In the genomic region with DNA sequence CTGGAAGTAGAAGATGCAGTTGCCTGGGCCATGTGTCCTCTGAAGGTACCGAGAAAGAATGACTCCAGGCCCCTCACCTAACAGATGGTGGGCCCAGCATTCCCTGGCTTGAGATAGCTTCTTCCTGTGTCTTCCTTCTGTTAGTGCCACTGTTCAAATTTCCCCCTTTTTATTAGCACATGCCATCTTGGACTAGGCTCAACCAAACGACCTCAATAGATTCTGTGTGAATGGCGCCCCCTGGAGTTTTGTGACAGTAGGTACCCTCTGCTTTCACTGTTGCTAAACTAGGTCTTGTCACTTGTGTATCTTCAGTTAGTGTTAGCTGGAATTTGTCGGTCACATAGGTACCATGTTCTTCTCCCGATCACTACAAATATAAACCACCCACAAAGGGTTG, we compare ENCODE assay signal across 9 mouse cellular contexts. TPM values are rescaled to one million over a fixed set of nuclear protein-coding genes. Genes with fewer than 3 reads are reported as not detected.
DNase-seq lines count a peak whose midpoint lies in the region; ATAC-seq lines count a peak whose summit lies in the region.
"Had no signal": no experiment of that assay in that cellular context is flagged by ENCODE, and none has a peak within 500 bp of the region (broad histone marks: within the 10 kb centered on the region; RNA-seq: fewer than 3 reads in every experiment).

No protein-coding gene starts in this region.

- H3K4me2 ChIP-seq in neural tube, embryonic 15.5 days, result no peak overlapping the region
- H3K4me2 ChIP-seq: heart, embryonic 13.5 days had no signal

- peak; percentile 13 for DNase-seq in cerebellum, adult 11 months
- peak; percentile 27 for DNase-seq in neural tube, embryonic 10.5 days (ENCODE audit: extremely low spot score, low spot score)
- DNase-seq in c-Kit-positive CD71-positive TER-119-positive erythroid progenitor cells, embryonic 14.5 days (ENCODE audit: low spot score), result peak; percentile 40
- peak; percentile 3 to 20 for DNase-seq in frontal cortex, postnatal 25 days (ENCODE audit: low spot score in 2 of 2)
- DNase-seq in limb, embryonic 10.5 days (ENCODE audit: low spot score), result peak; percentile 46
- DNase-seq in right cerebral cortex, postnatal 4 days, result peak; percentile 22

- no peak overlapping the region for H3K4me3 ChIP-seq in neural tube, embryonic 15.5 days (replicated peaks)
- H3K4me3 ChIP-seq in limb, embryonic 10.5 days, result no peak overlapping the region
- H3K4me3 ChIP-seq: heart, embryonic 13.5 days had no signal

- no peak for ATAC-seq in cerebellum, adult (ENCODE audit: insufficient number of reproducible peaks, low FRiP score, low TSS enrichment)
- ATAC-seq in neural tube, embryonic 15.5 days (ENCODE audit: low FRiP score), result no peak

- no peaks in the 10 kb centered on the region for H3K27me3 ChIP-seq in neural tube, embryonic 15.5 days (replicated peaks)
- H3K27me3 ChIP-seq in limb, embryonic 10.5 days (ENCODE audit: low read depth, poor library complexity, severe bottlenecking), result no peaks in the 10 kb centered on the region
- H3K27me3 ChIP-seq: heart, embryonic 13.5 days had no signal

- no peak overlapping the region for H3K9ac ChIP-seq in neural tube, embryonic 15.5 days (replicated peaks)
- H3K9ac ChIP-seq: heart, embryonic 13.5 days had no signal

- H3K36me3 ChIP-seq in neural tube, embryonic 15.5 days, result no peaks in the 10 kb centered on the region
- no peaks in the 10 kb centered on the region for H3K36me3 ChIP-seq in limb, embryonic 10.5 days
- H3K36me3 ChIP-seq: heart, embryonic 13.5 days had no signal

- H3K4me1 ChIP-seq in neural tube, embryonic 15.5 days, result no peaks in the 10 kb centered on the region
- H3K4me1 ChIP-seq in limb, embryonic 10.5 days, result no peaks in the 10 kb centered on the region
- H3K4me1 ChIP-seq: heart, embryonic 13.5 days had no signal

- no peak overlapping the region for H3K27ac ChIP-seq in neural tube, embryonic 15.5 days (replicated peaks)
- no peak overlapping the region for H3K27ac ChIP-seq in limb, embryonic 10.5 days
- H3K27ac ChIP-seq: heart, embryonic 13.5 days had no signal

- H3K9me3 ChIP-seq in neural tube, embryonic 15.5 days (replicated peaks), result no peaks in the 10 kb centered on the region
- H3K9me3 ChIP-seq in limb, embryonic 10.5 days (replicated peaks), result no peaks in the 10 kb centered on the region
- H3K9me3 ChIP-seq: heart, embryonic 13.5 days had no signal

- WGBS in neural tube, embryonic 15.5 days, result 49% methylated on average over 5 of the region's 5 CpGs
- 54% methylated on average over 5 of the region's 5 CpGs for WGBS in limb, embryonic 10.5 days

RNA-seq across cellular contexts. Expression of a gene that starts 29.0 kb away (rescaled TPM):
- polyA plus RNA-seq in neural tube, embryonic 15.5 days (2015; fragmentation: Nextera tagmentation; extraction: Ambion mirVana), result 9.5 and 11.5 TPM in 2 replicates
- 0.21 and 0.28 TPM in 2 replicates for polyA plus RNA-seq in limb, embryonic 10.5 days (2016; fragmentation: Nextera tagmentation; extraction: Ambion mirVana)
